ENCODE assay signal across 12 mouse cellular contexts in genomic region chr2:147996781-147997180, GRCm38 (mm10). TPM values are rescaled to one million over a fixed set of nuclear protein-coding genes. Genes with fewer than 3 reads are reported as not detected.
"Had no signal": no experiment of that assay in that cellular context is flagged by ENCODE, and none has a peak within 500 bp of the region (broad histone marks: within the 10 kb centered on the region; RNA-seq: fewer than 3 reads in every experiment).

No protein-coding gene starts in this region.

- H3K27ac ChIP-seq: hindbrain, embryonic 14.5 days; intestine, embryonic 15.5 days; limb, embryonic 13.5 days; liver, embryonic 15.5 days; lung, embryonic 15.5 days; macrophage; midbrain, embryonic 12.5 days had no signal

- H3K4me1 ChIP-seq: limb, embryonic 13.5 days; liver, embryonic 15.5 days; megakaryocyte, embryonic 14.5 days; midbrain, embryonic 12.5 days had no signal

- H3K9ac ChIP-seq: hindbrain, embryonic 14.5 days; intestine, embryonic 15.5 days; limb, embryonic 13.5 days; liver, embryonic 15.5 days; lung, embryonic 15.5 days; midbrain, embryonic 12.5 days had no signal

- DNase-seq: left cerebral cortex, postnatal 4 days; lung, postnatal 14 days; right cerebral cortex, postnatal 25 days; thymus, postnatal 14 days had no signal

- H3K4me2 ChIP-seq: hindbrain, embryonic 14.5 days; intestine, embryonic 15.5 days; limb, embryonic 13.5 days; liver, embryonic 15.5 days; lung, embryonic 15.5 days; midbrain, embryonic 12.5 days had no signal

- H3K36me3 ChIP-seq: intestine, embryonic 15.5 days; limb, embryonic 13.5 days; liver, embryonic 15.5 days; lung, embryonic 15.5 days; midbrain, embryonic 12.5 days had no signal

- H3K4me3 ChIP-seq: intestine, embryonic 15.5 days; limb, embryonic 13.5 days; liver, embryonic 15.5 days; lung, embryonic 15.5 days; megakaryocyte, embryonic 14.5 days; midbrain, embryonic 12.5 days had no signal

- H3K9me3 ChIP-seq: intestine, embryonic 15.5 days; limb, embryonic 13.5 days; liver, embryonic 15.5 days; lung, embryonic 15.5 days; megakaryocyte, embryonic 14.5 days; midbrain, embryonic 12.5 days had no signal

- ATAC-seq: intestine, embryonic 15.5 days had no signal

- H3K27me3 ChIP-seq: intestine, embryonic 15.5 days; limb, embryonic 13.5 days; liver, embryonic 15.5 days; lung, embryonic 15.5 days; megakaryocyte, embryonic 14.5 days; midbrain, embryonic 12.5 days had no signal

RNA-seq across cellular contexts. Expression of gene Foxa2, which starts 50.0 kb away (rescaled TPM):
- polyA plus RNA-seq: macrophage had no signal
